ENCODE assay signal across 28 mouse cellular contexts in genomic region chr12:7421826-7422540, GRCm38 (mm10).
DNase-seq lines count a peak whose midpoint lies in the region; ATAC-seq and TF ChIP-seq lines count a peak whose summit lies in the region.
"Had no signal": no experiment of that assay in that cellular context is flagged by ENCODE, and none has a peak within 500 bp of the region (broad histone marks: within the 10 kb centered on the region; RNA-seq: fewer than 3 reads in every experiment).

No protein-coding gene starts in this region.

- no peak for ATAC-seq in kidney, embryonic 14.5 days (ENCODE audit: low FRiP score, low TSS enrichment)
- ATAC-seq: forebrain, embryonic 15.5 days; hindbrain, postnatal 0 days; inflammation-experienced regulatory T-cells, adult 6 months; Patski had no signal

- no peaks in the 10 kb centered on the region for H3K36me3 ChIP-seq in kidney, embryonic 14.5 days (ENCODE audit: control insufficient read depth, insufficient read depth, low read length)
- H3K36me3 ChIP-seq: embryonic facial prominence, embryonic 12.5 days; embryonic facial prominence, embryonic 15.5 days; forebrain, embryonic 15.5 days; G1E; heart, embryonic 13.5 days had no signal

- DNase-seq in frontal cortex, adult 2 months (ENCODE audit: extremely low spot score in 1 of 2, low spot score in 1 of 2) = peak; percentile 31 to 41
- DNase-seq in frontal cortex, postnatal 25 days (ENCODE audit: low spot score in 2 of 2) = no peak
- no peak for DNase-seq in left cerebral cortex, adult 2 months (ENCODE audit: extremely low spot score in 1 of 2, low spot score in 2 of 2)
- DNase-seq in left cerebral cortex, postnatal 10 days (ENCODE audit: extremely low spot score in 1 of 2, low spot score in 2 of 2) = no peak
- DNase-seq in left cerebral cortex, adult 9 months (ENCODE audit: low spot score in 2 of 2) = peak; percentile 7 to 30
- DNase-seq in telencephalon, adult 2 months (ENCODE audit: low read depth, low spot score) = peak; percentile 75
- DNase-seq: adrenal gland, postnatal 10 days; adrenal gland, postnatal 36 days; B cell, adult 2 months; cerebellum, adult 11 months; cerebellum, adult 2 months; cerebellum, adult 9-11 months; cerebellum, postnatal 25 days; gastrocnemius, postnatal 25 days; heart, adult 18-20 months; heart, postnatal 14 days; heart, postnatal 4 days had no signal

- H3K4me1 ChIP-seq in kidney, embryonic 14.5 days (ENCODE audit: control insufficient read depth, insufficient read depth, low read length) = no peaks in the 10 kb centered on the region
- H3K4me1 ChIP-seq: embryonic facial prominence, embryonic 12.5 days; embryonic facial prominence, embryonic 15.5 days; forebrain, embryonic 15.5 days; heart, embryonic 13.5 days had no signal

- intact Hi-C loops in left cerebral cortex, adult 2 months (cut with DNase I) = loop anchor here (5.0 kb wide), 4 partner anchors 90 to 785 kb away; no protein-coding TSS in a partner anchor
- intact Hi-C loops in left cerebral cortex, postnatal 10 days (cut with DNase I) = no loop called here

- H3K27me3 ChIP-seq in kidney, embryonic 14.5 days (ENCODE audit: control insufficient read depth, insufficient read depth, low read length) = no peaks in the 10 kb centered on the region
- H3K27me3 ChIP-seq: CH12.LX; embryonic facial prominence, embryonic 12.5 days; embryonic facial prominence, embryonic 15.5 days; forebrain, embryonic 15.5 days; heart, embryonic 13.5 days; Patski had no signal

- H3K4me3 ChIP-seq in left cerebral cortex, adult 2 months = no peak overlapping the region
- no peak overlapping the region for H3K4me3 ChIP-seq in kidney, embryonic 14.5 days (ENCODE audit: low read length)
- H3K4me3 ChIP-seq: embryonic facial prominence, embryonic 12.5 days; embryonic facial prominence, embryonic 15.5 days; forebrain, embryonic 15.5 days; heart, embryonic 13.5 days had no signal

- H3K9me3 ChIP-seq in kidney, embryonic 14.5 days (ENCODE audit: control insufficient read depth, low read length) = no peaks in the 10 kb centered on the region
- H3K9me3 ChIP-seq: embryonic facial prominence, embryonic 12.5 days; embryonic facial prominence, embryonic 15.5 days; forebrain, embryonic 15.5 days; heart, embryonic 13.5 days had no signal

- peak overlapping the region; percentile 73 for H3K27ac ChIP-seq in left cerebral cortex, adult 2 months
- no peak overlapping the region for H3K27ac ChIP-seq in kidney, embryonic 14.5 days (ENCODE audit: low read depth, low read length)
- H3K27ac ChIP-seq: embryonic facial prominence, embryonic 12.5 days; embryonic facial prominence, embryonic 15.5 days; forebrain, embryonic 15.5 days; heart, embryonic 13.5 days; hindbrain, embryonic 14.5 days; hindbrain, postnatal 0 days had no signal

- no peak overlapping the region for H3K9ac ChIP-seq in kidney, embryonic 14.5 days (ENCODE audit: low read depth, low read length)
- H3K9ac ChIP-seq: embryonic facial prominence, embryonic 12.5 days; embryonic facial prominence, embryonic 15.5 days; forebrain, embryonic 15.5 days; heart, embryonic 13.5 days; hindbrain, embryonic 14.5 days had no signal

- no peak for TF ChIP-seq CTCF in left cerebral cortex, adult 2 months (IDR thresholded peaks at IDR 0.05)

- 44% methylated on average over 2 of the region's 2 CpGs for WGBS in kidney, embryonic 14.5 days

- H3K4me2 ChIP-seq in kidney, embryonic 14.5 days (replicated peaks; ENCODE audit: low read depth, low read length) = no peak overlapping the region
- H3K4me2 ChIP-seq: embryonic facial prominence, embryonic 12.5 days; embryonic facial prominence, embryonic 15.5 days; forebrain, embryonic 15.5 days; heart, embryonic 13.5 days; hindbrain, embryonic 14.5 days had no signal

Comparison
In these comparisons a context has a peak if more than half of its experiments do, and no peak if none do; other contexts are left out.
1. DNase-seq: peak in frontal cortex, adult 2 months (2 of 2), left cerebral cortex, adult 9 months (2 of 2) and telencephalon, adult 2 months (single experiment); none in frontal cortex, postnatal 25 days (0 of 2), left cerebral cortex, adult 2 months (0 of 2) and left cerebral cortex, postnatal 10 days (0 of 2).